Mouse (Mus musculus) embryo, embryonic 10.5 days (tissue): ENCODE measurements around the gene Stk11.

Experiments
- DNase-seq: peaks from one replicate; pipeline ENCODE4 v3.0.0-alpha.2; 2015; ENCODE audit warnings: low spot score

The Stk11 gene

DNA sequence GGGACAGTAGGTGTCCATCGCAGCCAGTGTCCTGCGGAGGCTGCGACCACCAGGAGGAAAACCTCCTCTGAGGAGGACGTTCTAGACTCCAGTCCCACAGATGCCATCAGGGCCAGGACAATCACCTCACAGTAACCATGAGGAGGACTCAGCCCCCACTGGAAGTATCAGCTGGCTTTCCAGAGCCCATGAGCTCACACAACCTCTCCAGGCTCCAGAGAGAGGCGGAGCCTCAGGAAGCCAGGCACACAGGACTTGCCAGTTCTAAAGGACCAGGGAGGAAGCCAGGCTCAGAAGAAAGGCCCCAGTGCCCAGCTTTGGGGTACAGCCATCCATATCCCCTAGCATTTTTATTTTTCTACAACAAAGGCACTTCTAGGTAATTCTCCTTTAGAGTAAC, 20.1 kb upstream of the Stk11 start:
- no peak for DNase-seq

DNA sequence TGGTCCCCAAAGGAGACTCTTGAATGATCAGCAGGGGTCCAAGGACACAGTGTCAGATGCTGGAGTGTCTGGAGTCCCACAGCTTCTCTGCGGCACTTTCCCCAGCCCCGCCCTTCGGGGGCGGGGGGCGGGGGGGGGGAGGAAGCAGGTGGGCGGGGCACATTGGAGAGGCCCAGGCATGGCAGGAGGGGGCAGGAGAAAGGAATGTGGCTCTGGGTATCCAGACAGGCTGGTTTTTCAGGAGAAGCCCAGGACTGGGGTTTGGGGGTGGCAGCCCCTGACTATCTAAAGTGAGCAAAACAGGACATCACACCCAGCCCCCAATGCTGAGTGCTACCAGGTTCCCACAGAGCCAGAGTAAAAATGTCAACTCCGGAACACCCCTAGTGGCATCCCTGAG, 18.3 kb upstream of the Stk11 start:
- DNase-seq: no peak

DNA sequence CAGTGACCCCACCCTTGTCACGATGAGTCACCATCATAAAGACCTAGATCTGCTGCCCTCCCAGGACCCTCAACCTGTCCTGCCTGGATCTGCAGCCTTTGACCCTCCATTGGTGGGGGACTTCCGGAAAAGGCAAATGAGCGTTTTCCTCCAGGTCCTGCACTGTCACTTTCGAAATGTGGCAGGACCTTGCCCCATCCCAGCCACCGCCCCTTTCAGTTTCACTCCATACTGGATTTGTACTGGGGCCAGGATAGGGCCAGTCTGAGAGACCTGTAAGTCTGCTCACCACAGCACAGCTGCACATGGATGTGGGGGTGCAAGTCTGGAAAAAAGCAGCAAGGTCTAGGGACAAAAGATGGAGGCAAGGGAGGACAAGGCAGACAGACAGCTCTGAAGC, 17.0 kb upstream of the Stk11 start:
- no peak for DNase-seq

DNA sequence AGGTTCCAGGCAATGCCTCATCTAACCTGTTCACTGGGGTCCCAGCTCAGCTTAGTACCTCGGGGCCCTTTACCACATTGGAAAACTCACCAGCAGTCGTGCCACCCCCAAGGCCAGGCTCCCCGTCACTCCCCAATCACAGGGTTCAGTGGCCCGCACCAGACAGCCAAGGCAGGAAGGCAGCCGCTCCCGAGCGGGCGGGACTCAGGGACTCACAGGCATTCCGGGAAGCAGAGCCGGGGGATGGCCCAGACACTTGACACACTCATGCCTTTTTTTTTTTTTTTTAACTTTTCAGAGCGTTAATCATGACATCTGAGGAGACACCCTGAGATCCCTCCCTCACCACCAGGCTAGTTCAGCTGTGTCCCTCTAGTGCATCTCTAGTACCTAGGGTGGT, 14.6 kb upstream of the Stk11 start:
- DNase-seq: no peak

DNA sequence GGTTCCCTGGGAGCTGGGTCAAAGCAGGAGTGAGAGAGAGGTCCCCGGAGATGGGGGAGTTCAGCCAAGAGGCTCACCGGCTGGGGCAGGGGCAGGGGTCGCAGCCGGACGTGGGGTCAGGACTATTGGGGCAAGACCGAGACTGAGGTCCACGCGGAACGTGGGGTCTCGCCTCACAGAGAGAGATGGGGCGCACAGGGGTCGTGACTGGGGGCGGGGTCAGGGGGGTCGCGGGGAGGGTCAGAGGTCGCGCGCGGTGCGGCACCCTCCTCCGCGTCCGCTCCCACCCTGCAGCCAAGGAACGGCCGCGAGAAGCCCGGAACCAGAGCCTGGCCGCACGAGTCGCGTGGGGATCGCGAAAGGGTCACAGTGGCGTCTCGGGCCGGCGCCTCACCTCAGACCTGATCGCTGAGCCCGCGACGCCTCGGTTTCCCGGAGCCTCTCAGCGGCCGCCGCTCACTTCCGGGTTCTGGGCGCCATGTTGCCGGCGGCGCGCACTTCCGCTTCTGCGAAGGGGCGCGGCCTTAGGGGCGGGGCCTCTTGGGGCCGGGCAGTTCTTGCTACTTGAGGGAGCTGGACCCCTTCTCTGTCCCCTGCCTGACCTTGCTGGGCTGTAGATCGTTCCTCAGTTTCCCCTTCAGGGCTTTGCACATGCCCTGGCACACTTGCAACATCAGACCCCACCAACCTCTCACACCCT, 13.2 kb upstream of the Stk11 start:
- DNase-seq: peak; percentile 92

DNA sequence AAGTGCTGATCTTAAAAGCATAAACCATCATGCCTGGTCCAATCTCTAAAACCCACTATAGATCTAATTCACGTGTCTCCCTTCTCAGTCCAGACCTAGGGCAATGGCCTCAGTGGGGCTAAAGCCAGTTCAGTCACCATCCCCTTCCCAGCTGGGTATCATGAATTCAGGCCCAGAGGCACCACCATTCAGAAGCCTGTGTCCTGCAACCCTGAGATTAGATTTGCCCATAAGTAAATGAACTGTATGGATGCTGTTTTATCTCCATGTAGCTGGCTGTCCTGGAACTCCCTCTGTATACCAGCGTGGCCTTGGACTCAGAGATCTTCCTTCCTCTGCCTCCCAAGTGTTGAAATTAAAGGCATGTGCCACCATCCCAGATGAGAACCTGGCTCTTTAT, 12.6 kb upstream of the Stk11 start:
- no peak for DNase-seq

DNA sequence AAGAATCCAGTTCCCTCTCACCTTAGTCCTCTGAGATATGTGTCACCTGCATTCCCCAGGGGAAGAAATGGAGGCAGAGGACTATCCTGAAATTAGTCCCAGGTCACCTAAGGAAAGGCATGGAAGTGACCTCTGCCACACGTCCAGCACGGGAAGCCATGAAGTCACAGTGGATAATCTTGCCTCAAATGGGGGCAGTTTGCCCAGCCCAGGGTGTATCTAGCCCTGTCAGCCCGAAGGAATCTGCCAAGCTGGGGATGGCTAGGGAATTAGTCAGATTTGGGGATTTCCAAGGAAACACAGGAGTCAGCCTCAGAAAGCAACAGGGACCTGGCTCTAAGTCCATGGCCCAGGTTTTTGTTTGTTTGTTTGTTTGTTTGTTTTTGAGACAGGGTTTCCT, 11.4 kb upstream of the Stk11 start:
- DNase-seq: no peak

DNA sequence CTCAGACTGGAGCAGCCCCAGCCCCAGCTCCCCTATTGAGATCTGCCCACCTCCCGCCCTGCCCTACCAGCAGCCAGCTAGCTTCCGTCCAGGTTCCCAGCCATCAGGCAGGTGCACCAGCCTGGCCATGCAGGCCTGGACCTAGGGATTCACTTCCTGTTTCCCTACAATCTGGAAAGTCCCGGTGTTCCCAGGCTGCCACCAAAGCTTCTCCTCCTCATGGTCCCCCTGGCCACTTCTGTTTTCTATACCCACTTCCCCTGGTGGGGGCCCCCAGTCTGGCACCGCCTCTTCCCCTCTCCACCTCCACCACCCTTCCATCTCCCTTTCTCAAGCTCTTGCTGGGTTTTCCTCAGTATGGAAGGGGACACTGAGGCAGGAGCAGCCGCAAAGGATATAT, 10.1 kb upstream of the Stk11 start, which contains the start of gene Sbno2:
Gene Sbno2, minus strand, starts transcription at position 112 of the 400 bp plus-strand sequence.
- no peak for DNase-seq

DNA sequence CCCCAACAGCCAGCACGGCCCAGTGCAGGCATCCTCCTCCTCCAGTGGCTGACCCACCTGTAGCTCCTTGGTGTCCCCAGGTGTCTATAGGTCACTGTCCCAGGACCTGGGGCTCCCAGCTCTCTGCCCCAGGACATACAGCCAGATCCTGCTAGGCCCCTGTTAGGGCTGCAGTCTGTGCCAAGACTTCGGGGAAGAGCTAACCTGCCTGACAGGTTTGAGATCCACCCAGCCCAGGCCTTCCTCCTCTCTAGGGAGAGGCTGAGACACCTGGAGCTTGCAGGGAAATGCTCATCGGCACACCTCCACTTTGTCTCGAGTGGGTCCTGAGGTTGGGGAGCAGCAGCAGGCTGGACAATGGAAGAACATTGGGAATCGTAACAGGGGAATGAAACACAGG, 9.7 kb upstream of the Stk11 start:
- DNase-seq: no peak

DNA sequence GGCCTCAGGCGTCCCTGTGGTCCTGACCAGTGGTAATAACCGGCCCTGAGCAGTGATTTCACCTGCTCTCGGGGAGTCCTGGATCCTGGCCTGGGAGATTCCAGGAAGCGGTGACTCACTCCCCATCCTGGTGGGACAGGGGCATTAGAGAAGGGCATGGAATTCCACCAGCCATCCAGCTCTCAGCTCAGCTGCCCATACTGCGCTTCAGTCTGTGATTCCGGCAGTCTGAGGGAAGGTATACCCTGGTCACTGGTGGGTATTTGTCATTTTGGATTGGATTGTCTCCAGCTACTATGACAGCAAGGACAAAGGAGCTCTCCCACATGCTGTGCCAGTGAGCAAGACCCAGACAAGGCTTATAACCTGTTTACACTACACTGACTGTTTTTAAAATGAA, 7.9 kb upstream of the Stk11 start:
- no peak for DNase-seq

DNA sequence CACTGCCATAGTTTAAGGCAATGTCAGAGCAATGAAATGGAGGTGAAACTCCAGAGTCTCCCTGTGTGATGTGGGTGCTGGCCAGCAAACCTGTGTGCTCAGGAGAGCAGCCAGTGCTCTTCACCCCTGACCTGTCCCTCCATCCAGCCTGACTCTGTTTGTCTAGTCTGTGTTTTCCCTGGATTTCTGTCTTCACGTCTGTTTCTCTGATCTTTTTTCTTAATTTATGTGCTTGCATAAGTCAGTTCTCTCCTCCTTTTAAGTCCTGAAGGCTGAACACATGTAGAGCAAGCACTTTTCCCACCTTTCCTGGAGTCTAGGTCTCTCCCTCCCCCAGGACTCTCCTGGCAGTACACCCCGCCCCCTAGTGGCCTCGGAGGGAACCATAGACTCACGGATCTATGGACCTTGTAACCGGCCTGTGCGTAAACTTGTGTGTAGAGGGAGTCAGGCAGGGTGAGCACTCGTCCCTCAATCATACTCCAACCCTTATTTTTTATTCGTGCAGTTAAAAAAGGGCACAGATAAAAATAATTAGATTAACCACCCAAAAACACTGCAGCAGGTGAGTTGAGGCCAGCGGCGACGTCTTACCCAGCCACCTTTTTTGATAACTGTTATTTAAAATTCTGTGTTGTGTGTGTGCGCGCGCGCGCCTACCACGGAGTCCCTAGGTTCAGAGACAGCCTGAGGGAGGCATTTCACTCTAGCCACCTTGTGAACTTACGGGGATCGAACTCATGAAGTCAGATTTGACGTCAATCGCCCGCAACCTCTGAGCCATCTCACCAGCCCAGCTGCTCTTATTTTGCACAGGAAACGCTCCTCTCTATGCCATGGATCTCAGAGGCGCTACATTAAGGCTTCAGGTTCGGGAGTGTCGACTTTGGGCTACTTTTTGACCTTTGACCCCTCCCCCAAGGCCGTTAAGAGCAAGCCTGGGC, 990 bp upstream of the Stk11 start:
- peak; percentile 98 for DNase-seq

DNA sequence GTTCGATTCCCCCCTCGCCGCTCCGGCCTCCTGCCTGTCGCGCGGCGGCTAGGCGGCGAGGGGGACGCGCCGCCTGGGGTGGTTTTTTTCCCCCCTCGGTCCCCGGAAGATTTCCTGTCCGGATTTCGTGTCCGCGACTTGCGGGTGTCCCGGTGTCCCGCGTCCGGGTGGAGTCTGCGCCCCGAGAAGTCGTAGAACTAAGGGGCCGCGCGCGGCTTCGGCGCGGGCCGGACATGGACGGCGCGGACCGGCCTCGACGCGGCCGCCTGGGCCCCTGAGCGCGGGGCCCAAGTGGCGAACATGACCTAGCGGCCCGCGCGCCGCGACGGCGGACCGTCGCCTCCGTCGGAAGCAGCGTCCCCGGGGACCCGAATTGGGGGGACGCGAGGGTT, 337 bp downstream of the Stk11 start:
- peak; percentile 12 for DNase-seq

DNA sequence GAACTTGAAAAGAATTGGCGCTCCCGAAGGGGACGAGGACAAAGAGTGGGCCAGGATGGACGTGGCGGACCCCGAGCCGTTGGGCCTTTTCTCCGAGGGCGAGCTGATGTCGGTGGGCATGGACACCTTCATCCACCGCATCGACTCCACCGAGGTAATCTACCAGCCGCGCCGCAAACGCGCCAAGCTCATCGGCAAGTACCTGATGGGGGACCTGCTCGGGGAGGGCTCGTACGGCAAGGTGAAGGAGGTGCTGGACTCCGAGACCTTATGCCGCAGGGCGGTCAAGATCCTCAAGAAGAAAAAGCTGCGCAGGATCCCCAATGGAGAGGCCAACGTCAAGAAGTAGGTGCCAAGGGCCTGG, 942 bp downstream of the Stk11 start:
- DNase-seq: peak; percentile 47

DNA sequence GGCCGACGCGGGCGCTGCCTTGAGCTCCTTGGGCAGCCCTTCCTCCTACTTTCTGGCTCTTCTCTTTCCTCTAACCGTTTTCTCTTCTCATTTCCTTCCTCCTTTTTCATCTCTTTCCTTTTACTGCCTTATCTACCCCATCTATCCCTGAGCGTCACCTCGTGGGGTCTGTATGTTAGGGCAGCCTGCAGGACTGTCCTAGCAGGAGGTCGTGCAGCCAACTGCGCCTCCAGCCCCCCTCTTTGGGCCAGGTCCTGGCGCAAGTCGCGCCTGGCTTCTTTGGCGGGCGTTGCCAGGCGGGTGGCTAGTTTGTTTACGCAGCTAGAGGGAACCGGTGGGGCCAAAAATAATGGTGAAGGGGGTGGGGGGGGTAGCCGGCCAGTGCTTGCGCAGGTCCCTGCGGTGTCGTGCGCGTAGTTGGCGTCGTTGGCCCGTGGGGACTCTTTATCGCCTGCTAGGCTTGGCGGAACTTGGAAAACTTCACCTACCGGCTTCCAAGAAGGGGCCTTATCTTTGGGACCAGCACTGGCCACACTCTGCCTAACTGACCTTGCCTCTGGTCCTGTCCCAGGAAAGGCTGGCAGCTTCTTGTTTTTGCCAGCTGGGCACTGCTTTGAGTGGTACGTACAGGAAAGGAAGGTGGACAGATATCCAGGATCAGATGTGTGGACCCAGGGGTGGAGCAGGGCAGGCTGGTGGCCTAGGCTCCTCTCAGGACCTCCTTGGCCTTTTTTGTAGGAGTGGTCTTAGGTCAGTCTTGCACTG, 1.5 kb downstream of the Stk11 start:
- DNase-seq: peak; percentile 35

DNA sequence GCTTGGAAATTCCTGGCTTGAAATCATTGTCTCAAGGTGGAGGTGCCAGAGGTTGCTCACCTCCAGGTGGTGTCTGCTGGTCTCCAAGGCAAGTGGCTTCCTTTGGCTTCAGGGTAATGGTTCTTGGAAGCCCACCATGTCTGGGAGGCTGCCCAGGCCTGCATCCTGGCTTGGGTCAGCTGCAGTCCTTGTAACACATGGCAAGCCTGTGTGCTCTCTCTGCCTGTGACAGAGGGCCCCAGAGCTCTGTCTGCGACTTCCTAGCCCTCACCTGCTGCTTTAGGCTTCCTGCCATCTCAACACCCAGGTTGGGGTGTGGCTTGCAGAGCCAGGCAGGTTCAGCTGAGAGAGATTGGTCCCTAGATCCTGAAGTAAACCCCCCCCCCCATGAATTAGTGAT, 2.1 kb downstream of the Stk11 start:
- DNase-seq: no peak

DNA sequence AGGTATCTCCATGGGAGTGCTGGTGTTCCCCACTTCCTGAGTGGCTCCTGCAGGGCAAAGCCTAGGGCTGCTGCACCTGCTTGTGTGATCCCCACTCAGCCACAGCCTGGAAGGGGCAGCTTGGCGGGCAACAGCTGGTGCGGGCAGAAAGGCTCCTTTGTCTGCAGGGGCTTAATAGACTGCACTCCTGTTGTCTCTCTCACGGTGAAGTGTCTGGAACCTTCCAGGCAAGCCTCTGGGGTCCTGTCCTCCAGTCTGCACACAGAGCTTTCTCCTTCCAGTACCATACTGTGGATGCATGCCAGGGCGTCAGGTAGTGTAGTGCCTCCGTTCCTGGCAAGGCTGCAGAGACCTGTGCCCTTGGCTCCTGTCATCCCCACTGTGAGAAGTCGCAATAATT, 2.9 kb downstream of the Stk11 start:
- DNase-seq: no peak

DNA sequence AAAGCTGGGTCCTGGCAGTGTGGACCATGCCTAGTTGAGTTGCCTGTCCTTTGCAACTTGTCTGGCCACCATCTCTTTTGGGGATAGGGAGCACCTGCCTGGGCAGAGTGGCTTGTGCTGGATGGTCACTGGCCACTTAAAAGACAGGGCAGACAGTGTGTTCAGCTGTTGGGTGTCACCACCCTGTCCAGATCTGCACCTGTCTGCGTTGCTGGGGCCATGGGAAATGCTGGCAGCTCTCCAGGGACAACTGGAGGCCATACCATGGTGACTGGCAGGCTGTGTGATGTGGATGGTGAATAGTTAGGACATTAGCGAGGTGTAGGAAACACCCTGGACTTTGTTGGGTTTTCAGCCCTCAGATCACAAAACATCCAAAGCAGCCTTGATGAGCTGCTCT, 4.5 kb downstream of the Stk11 start:
- DNase-seq: no peak

DNA sequence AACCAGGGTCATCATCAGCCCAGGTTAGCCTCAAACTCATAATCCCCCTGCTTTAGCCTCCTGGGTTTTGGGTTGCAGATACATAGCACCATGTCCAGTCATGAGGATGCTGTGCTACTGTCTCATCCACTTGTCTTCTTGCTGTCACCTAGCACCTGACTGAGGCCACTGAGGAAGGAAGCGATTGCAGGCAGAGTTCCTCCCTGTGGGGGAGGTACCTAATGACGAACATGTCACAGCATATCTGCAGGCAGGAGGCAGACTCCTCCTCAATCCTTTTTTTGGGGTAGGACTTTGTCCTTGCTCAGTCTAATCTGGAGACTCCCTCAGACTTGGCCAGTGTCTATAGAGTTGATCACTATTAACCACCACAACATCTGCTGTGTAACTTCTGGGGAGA, 6.0 kb downstream of the Stk11 start:
- DNase-seq: no peak

DNA sequence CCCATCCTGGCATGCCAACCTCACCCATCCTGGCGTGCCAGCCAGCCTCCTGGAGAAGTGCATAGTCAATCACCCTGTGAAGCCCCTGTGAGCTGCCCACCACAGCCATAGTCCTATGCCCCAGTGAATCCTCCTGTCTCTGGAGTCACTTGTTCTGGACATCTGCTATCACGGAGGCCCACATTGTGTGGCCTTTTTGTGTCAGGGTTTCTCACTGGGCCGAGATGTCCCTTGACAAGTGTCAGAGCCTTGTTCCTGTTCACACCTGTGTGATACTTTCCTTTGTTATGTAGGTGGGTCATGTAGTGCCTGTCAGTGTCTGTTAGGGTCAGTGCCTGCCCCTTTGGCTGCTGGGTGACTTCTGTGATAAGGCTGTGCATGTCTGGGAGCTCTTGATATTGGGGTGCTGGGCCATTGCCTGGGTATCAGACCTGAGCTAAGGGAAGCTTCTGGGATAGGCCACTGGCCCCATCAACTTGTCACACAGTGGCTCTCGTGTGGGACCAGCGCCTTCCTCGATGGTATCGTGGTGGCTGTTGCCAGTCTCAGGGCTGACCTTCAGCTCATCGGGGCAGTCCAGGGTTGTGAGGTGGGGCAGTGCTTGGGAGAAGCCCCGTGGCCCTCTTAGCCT, 8.4 kb downstream of the Stk11 start:
- no peak for DNase-seq

DNA sequence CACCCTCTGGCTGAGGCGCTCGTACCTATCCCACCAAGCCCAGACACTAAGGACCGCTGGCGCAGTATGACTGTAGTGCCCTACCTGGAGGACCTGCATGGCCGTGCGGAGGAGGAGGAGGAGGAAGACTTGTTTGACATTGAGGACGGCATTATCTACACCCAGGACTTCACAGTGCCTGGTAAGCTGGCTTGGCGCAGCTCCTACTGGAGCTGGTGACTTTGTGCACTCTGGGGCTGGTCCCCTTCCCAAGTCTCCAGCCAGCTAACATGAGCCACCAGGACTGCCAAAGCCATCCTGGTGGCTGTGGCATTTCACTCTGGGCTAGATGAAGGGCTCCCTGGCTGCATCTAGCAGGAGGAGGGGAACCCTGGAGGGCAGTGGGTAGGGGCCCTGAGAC, 12.3 kb downstream of the Stk11 start:
- no peak for DNase-seq

DNA sequence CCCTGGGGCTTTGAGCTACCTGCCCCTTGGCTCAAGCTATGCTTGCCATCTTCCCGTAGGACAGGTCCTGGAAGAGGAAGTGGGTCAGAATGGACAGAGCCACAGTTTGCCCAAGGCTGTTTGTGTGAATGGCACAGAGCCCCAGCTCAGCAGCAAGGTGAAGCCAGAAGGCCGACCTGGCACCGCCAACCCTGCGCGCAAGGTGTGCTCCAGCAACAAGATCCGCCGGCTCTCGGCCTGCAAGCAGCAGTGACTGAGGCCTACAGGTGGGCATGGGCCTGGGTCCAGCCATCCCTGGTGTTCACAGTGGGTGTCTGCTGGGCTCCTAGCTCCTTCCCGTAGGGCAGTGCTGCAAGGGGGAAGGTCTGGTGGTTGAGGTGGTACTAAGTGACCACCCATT, 14.2 kb downstream of the Stk11 start:
- DNase-seq: no peak

DNA sequence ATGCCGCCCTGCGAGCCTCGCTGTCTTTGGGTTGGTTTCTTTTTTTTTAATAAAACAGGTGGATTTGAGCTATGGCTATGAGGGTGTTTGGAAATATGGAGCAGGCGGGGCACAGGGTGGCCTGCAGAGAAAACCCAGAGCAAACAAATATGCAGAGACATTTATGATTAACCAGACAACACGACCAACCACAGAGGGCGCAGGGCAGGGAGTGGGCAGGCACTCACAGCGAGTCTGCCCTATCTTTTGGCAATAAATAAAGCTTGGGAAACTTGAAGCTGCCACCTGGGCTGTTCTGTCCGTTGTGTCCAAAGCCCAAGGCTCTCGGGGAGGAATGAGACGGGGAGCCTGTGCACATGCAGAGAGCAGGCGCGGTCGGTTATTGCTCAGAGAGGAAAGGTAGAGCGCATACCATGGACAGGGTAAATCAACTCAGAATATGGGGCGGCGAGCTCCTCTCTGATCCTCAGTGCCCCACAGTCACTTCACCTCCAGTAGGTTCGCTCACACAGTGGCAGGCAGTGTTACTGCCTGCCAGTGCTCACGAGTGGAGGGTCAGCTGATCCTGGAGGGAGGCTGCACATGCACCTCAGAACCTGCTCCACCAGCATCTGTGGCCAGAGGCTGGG, 14.9 kb downstream of the Stk11 start:
- no peak for DNase-seq
